Mouse (Mus musculus) midbrain, embryonic 11.5 days (tissue): Measurements from ENCODE around the gene Gjd2. TPM values are rescaled to one million over a fixed set of nuclear protein-coding genes. Genes with fewer than 3 reads are reported as not detected.

ENCODE experiments used
- ATAC-seq: fragments of 200-750 bp; cut with Nextera tagmentation; 2 replicates; pipeline ENCODE4 v1.8.0; 2017; ENCODE audit warnings: moderate TSS enrichment, moderate library complexity; ENCODE audit not compliant: low FRiP score
- DNase-seq: peaks from one replicate; pipeline ENCODE4 v3.0.0; 2015; ENCODE audit warnings: low spot score; ENCODE audit errors: missing footprints
- H3K27ac ChIP-seq: fragments of 300-500 bp; sonication (generic); 2 replicates; pipeline ENCODE4 v1.5.1; 2014; ENCODE audit warnings: low read depth, low read length
- H3K27me3 ChIP-seq: fragments of 300-500 bp; sonication (generic); 2 replicates; pipeline ENCODE4 v1.6.1; 2014; ENCODE audit warnings: mild to moderate bottlenecking, low read length, moderate library complexity, mixed read lengths; ENCODE audit not compliant: control insufficient read depth, insufficient read depth
- H3K36me3 ChIP-seq: fragments of 300-500 bp; sonication (generic); 2 replicates; pipeline ENCODE4 v1.6.1; 2014; ENCODE audit warnings: mild to moderate bottlenecking, low read length, moderate library complexity, mixed read lengths; ENCODE audit not compliant: control insufficient read depth, insufficient read depth
- H3K4me1 ChIP-seq: fragments of 300-500 bp; sonication (generic); 2 replicates; pipeline ENCODE4 v1.6.1; 2014; ENCODE audit warnings: low read length; ENCODE audit not compliant: control insufficient read depth, insufficient read depth
- H3K4me2 ChIP-seq: fragments of 300-500 bp; sonication (generic); 2 replicates; pipeline ENCODE4 v1.6.1; 2014; ENCODE audit warnings: mild to moderate bottlenecking, moderate library complexity
- H3K4me3 ChIP-seq: fragments of 300-500 bp; sonication (generic); 2 replicates; pipeline ENCODE4 v1.5.1; 2014; ENCODE audit warnings: low read depth, low read length
- H3K9ac ChIP-seq: fragments of 300-500 bp; sonication (generic); 2 replicates; pipeline ENCODE4 v1.6.1; 2014; ENCODE audit warnings: low read length
- H3K9me3 ChIP-seq: fragments of 300-500 bp; sonication (generic); 2 replicates; pipeline ENCODE4 v1.6.1; 2016; ENCODE audit warnings: low read length; ENCODE audit not compliant: control insufficient read depth
- WGBS: fragments of 180-500 bp; shearing (Covaris S2); extraction: QIAGEN DNeasy Blood & Tissue Kit; methylation state at CpG from one replicate; pipeline ENCODE4 v1.1.7; 2014; 5-methylcytosine and 5-hydroxymethylcytosine counted together
- polyA plus RNA-seq: library from polyadenylated mRNA; unstranded; fragments of >200 nt; fragmentation: Nextera tagmentation; extraction: Ambion mirVana; gene quantifications from 2 replicates; pipeline ENCODE4 v1.2.1, GENCODE M21; 2014

Gene Gjd2
- polyA plus RNA-seq, 1 experiment from 2014 or later, result 0.82 TPM

GRCm38 (mm10) chr2:114051111-114051870 is 37.9 kb upstream of the Gjd2 start:
- no peak overlapping the region for H3K9ac ChIP-seq
- H3K27me3 ChIP-seq, result no peaks in the 10 kb centered on the region
- no peaks in the 10 kb centered on the region for H3K36me3 ChIP-seq
- no peaks in the 10 kb centered on the region for H3K9me3 ChIP-seq
- 94% methylated on average over 7 of the region's 7 CpGs for WGBS
- no peak overlapping the region for H3K27ac ChIP-seq
- no peaks in the 10 kb centered on the region for H3K4me1 ChIP-seq
- no peak overlapping the region for H3K4me2 ChIP-seq
- DNase-seq (no peak), ATAC-seq (no peak)
- no peak overlapping the region for H3K4me3 ChIP-seq

GRCm38 (mm10) chr2:114050150-114050549 is 36.7 kb upstream of the Gjd2 start:
- Histone ChIP-seq H3K4me3 (no peak overlapping the region), H3K27ac (no peak overlapping the region), H3K9ac (no peak overlapping the region), H3K27me3 (no peaks in the 10 kb centered on the region), H3K4me1 (no peaks in the 10 kb centered on the region), H3K4me2 (no peak overlapping the region), H3K36me3 (no peaks in the 10 kb centered on the region), H3K9me3 (no peaks in the 10 kb centered on the region)
- ATAC-seq, result no peak
- WGBS, result 95% methylated on average over 7 of the region's 7 CpGs
- no peak for DNase-seq

- Histone ChIP-seq H3K4me1 (no peaks in the 10 kb centered on the region), H3K4me3 (no peak overlapping the region), H3K27me3 (no peaks in the 10 kb centered on the region), H3K4me2 (no peak overlapping the region), H3K36me3 (no peaks in the 10 kb centered on the region), H3K9me3 (no peaks in the 10 kb centered on the region), H3K27ac (no peak overlapping the region), H3K9ac (no peak overlapping the region)
- no peak for ATAC-seq
- 94% methylated on average over 7 of the region's 7 CpGs for WGBS
- DNase-seq, result no peak
Measured at GRCm38 (mm10) chr2:114049372-114049771, 36.0 kb upstream of the Gjd2 start.

- Histone ChIP-seq H3K4me2 (no peak overlapping the region), H3K4me1 (no peaks in the 10 kb centered on the region), H3K27me3 (no peaks in the 10 kb centered on the region), H3K36me3 (no peaks in the 10 kb centered on the region), H3K9me3 (no peaks in the 10 kb centered on the region), H3K27ac (no peak overlapping the region), H3K4me3 (no peak overlapping the region), H3K9ac (no peak overlapping the region)
- WGBS, result 92% methylated on average over 5 of the region's 5 CpGs
- ATAC-seq (no peak), DNase-seq (no peak)
Measured at GRCm38 (mm10) chr2:114047960-114048611, 34.7 kb upstream of the Gjd2 start.

GRCm38 (mm10) chr2:114046151-114046664 is 32.8 kb upstream of the Gjd2 start:
- no peak for ATAC-seq

GRCm38 (mm10) chr2:114037926-114038325 is 24.5 kb upstream of the Gjd2 start:
- Histone ChIP-seq H3K9ac (no peak overlapping the region), H3K4me2 (no peak overlapping the region), H3K9me3 (no peaks in the 10 kb centered on the region), H3K4me1 (no peaks in the 10 kb centered on the region), H3K27me3 (no peaks in the 10 kb centered on the region), H3K36me3 (no peaks in the 10 kb centered on the region), H3K4me3 (no peak overlapping the region), H3K27ac (no peak overlapping the region)
- 79% methylated on average over 2 of the region's 2 CpGs for WGBS
- DNase-seq, result no peak
- no peak for ATAC-seq

More at GRCm38 (mm10) chr2:114046151-114046664, 32.8 kb upstream of the Gjd2 start:
- Histone ChIP-seq H3K27ac (no peak overlapping the region), H3K4me3 (no peak overlapping the region), H3K9ac (no peak overlapping the region), H3K36me3 (no peaks in the 10 kb centered on the region), H3K9me3 (no peaks in the 10 kb centered on the region), H3K4me2 (no peak overlapping the region), H3K27me3 (no peaks in the 10 kb centered on the region), H3K4me1 (no peaks in the 10 kb centered on the region)
- no peak for DNase-seq
- WGBS, result 90% methylated on average over 5 of the region's 5 CpGs

GRCm38 (mm10) chr2:114032259-114032658 is 18.8 kb upstream of the Gjd2 start:
- no peak overlapping the region for H3K9ac ChIP-seq
- no peaks in the 10 kb centered on the region for H3K9me3 ChIP-seq
- no peak overlapping the region for H3K27ac ChIP-seq
- DNase-seq (no peak), ATAC-seq (no peak)
- no peaks in the 10 kb centered on the region for H3K27me3 ChIP-seq
- no peaks in the 10 kb centered on the region for H3K36me3 ChIP-seq
- no peak overlapping the region for H3K4me2 ChIP-seq
- no peak overlapping the region for H3K4me3 ChIP-seq
- WGBS, result 53% methylated on average over 2 of the region's 2 CpGs
- H3K4me1 ChIP-seq, result no peaks in the 10 kb centered on the region

- H3K4me1 ChIP-seq, result no peaks in the 10 kb centered on the region
- H3K4me3 ChIP-seq, result no peak overlapping the region
- no peaks in the 10 kb centered on the region for H3K27me3 ChIP-seq
- no peak overlapping the region for H3K4me2 ChIP-seq
- no peak for DNase-seq
- ATAC-seq, result no peak
- H3K9ac ChIP-seq, result no peak overlapping the region
- no peaks in the 10 kb centered on the region for H3K36me3 ChIP-seq
- no peaks in the 10 kb centered on the region for H3K9me3 ChIP-seq
- no peak overlapping the region for H3K27ac ChIP-seq
- WGBS, result 93% methylated on average over 6 of the region's 6 CpGs
Measured at GRCm38 (mm10) chr2:114023383-114023782, 10.0 kb upstream of the Gjd2 start.

GRCm38 (mm10) chr2:114020210-114020563 is 6.8 kb upstream of the Gjd2 start:
- Histone ChIP-seq H3K4me3 (no peak overlapping the region), H3K9me3 (no peaks in the 10 kb centered on the region), H3K4me2 (no peak overlapping the region), H3K36me3 (no peaks in the 10 kb centered on the region), H3K4me1 (no peaks in the 10 kb centered on the region), H3K9ac (no peak overlapping the region), H3K27ac (no peak overlapping the region), H3K27me3 (no peaks in the 10 kb centered on the region)
- DNase-seq, result peak; percentile 31
- ATAC-seq, result no peak
